Comparison of ENCODE assay signal across 9 mouse cellular contexts in the genomic region with DNA sequence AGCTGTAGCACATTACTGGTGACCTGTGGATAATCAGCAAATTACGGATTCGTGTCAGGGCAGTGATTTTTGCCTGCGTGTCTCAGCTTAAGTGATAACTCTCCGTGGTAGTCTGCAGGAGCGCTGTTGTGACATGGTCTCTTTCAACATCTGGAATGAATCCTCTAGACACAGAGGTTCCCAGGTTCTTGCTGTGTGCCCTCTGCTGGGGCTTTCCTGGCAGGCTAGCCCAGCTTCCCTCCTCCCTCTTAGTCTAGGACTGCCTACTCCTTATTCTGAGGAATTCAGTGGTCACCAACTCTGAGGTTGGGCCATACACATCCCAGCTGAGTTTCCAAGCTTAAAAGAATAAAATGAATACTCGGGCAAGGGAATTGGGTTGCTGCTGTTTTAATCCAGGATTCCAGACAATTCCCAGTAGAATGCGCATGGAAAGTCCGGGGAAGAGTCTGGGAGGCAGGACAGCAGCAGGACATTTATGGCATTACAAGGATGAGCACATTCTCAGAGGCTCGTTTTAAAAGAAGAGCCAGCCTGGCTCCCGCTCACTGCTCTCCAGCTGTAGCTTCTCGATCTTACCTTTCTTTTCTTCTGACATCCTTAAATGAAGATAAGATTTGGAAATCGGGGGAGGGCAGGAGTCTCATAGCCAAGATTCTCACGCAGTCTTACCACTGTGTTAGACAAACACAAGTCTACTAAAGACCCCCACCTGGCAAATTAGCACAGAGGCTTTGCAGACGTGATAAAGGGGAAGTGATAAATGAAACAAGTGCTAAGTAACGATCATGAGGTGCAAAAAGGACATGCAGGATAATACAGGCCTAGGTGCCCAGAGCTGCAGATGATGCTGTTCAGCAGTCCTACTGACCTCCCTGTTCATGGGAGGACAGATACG.
DNase-seq lines count a peak whose midpoint lies in the region; ATAC-seq and TF ChIP-seq lines count a peak whose summit lies in the region.
"Had no signal": no experiment of that assay in that cellular context is flagged by ENCODE, and none has a peak within 500 bp of the region (broad histone marks: within the 10 kb centered on the region; RNA-seq: fewer than 3 reads in every experiment).

No protein-coding gene starts in this region.

- H3K4me3 ChIP-seq in heart, embryonic 13.5 days: no peak overlapping the region
- no peak overlapping the region for H3K4me3 ChIP-seq in CH12.LX (replicated peaks in 1 of 3; ENCODE audit: low read depth in 2 of 3, low read length in 2 of 3, poor library complexity in 1 of 3)
- H3K4me3 ChIP-seq in midbrain, embryonic 15.5 days: no peak overlapping the region
- H3K4me3 ChIP-seq: limb, embryonic 15.5 days had no signal

- dilution Hi-C loops in CH12.LX (cut with MboI; ENCODE audit: extremely low pct_ligation_motif_present, extremely low pct_unique_long_range_greater_than_20kb, low sequenced_read_pairs): no loop called here

- no peak for TF ChIP-seq CTCF in CH12.LX (conservative IDR thresholded peaks at IDR 0.05 in 1 of 2, IDR thresholded peaks at IDR 0.05 in 1 of 2; ENCODE audit: low read depth in 2 of 2, low read length in 2 of 2)

- no peaks in the 10 kb centered on the region for H3K27me3 ChIP-seq in heart, embryonic 13.5 days (replicated peaks)
- no peaks in the 10 kb centered on the region for H3K27me3 ChIP-seq in CH12.LX (replicated peaks)
- no peaks in the 10 kb centered on the region for H3K27me3 ChIP-seq in midbrain, embryonic 15.5 days (replicated peaks)
- H3K27me3 ChIP-seq: limb, embryonic 15.5 days had no signal

- peak overlapping the region; percentile 30; the same call in 1 of the 2 replicates for H3K9ac ChIP-seq in heart, embryonic 13.5 days
- H3K9ac ChIP-seq in CH12.LX (ENCODE audit: insufficient read depth, low read depth): no peak overlapping the region
- no peak overlapping the region for H3K9ac ChIP-seq in midbrain, embryonic 15.5 days
- H3K9ac ChIP-seq: limb, embryonic 15.5 days had no signal

- TF ChIP-seq POLR2A in CH12.LX (IDR thresholded peaks at IDR 0.05; ENCODE audit: low read depth, low read length): no peak

- no peak for DNase-seq in heart, postnatal 4 days
- DNase-seq in CH12.LX (ENCODE audit: extremely low read depth): no peak
- DNase-seq in fibroblast of lung, adult 2 months (ENCODE audit: low read depth): peak; percentile 54
- DNase-seq in adrenal gland, adult 8-10 months: no peak
- DNase-seq in right cerebral cortex, postnatal 14 days: no peak
- DNase-seq: kidney, adult 11 months had no signal

- no peaks in the 10 kb centered on the region for H3K9me3 ChIP-seq in heart, embryonic 13.5 days
- H3K9me3 ChIP-seq in CH12.LX (replicated peaks; ENCODE audit: low read length): no peaks in the 10 kb centered on the region
- H3K9me3 ChIP-seq in midbrain, embryonic 15.5 days: no peaks in the 10 kb centered on the region
- H3K9me3 ChIP-seq: limb, embryonic 15.5 days had no signal

- no peak for TF ChIP-seq RAD21 in CH12.LX (IDR thresholded peaks at IDR 0.05; ENCODE audit: low read depth, low read length)

- H3K27ac ChIP-seq in heart, embryonic 13.5 days (replicated peaks): peak overlapping the region; percentile 37
- H3K27ac ChIP-seq in CH12.LX (ENCODE audit: insufficient read depth, low read depth): peak overlapping the region; percentile 57
- no peak overlapping the region for H3K27ac ChIP-seq in midbrain, embryonic 15.5 days
- H3K27ac ChIP-seq: limb, embryonic 15.5 days had no signal

- ATAC-seq in heart, embryonic 13.5 days (ENCODE audit: extremely low read depth, insufficient number of reproducible peaks, low FRiP score, low TSS enrichment): no peak
- 0 out of 2 replicates have a peak, but pooled peaks have one; percentile 9 for ATAC-seq in midbrain, embryonic 15.5 days (replicated peaks)

- in situ Hi-C loops in CH12.LX (cut with MboI; ENCODE audit: low pct_ligation_motif_present, low pct_unique_long_range_greater_than_20kb, low sequenced_read_pairs): no loop called here

- H3K79me2 ChIP-seq in CH12.LX (replicated peaks; ENCODE audit: control insufficient read depth, extremely low read depth, insufficient read depth, poor library complexity, severe bottlenecking): no peaks in the 10 kb centered on the region; the same call in 1 of the 2 replicates

- no peak overlapping the region for H3K4me2 ChIP-seq in heart, embryonic 13.5 days
- peak overlapping the region; percentile 32; the same call in 1 of the 2 replicates for H3K4me2 ChIP-seq in CH12.LX (ENCODE audit: insufficient read depth, low read depth, poor library complexity, severe bottlenecking)
- no peak overlapping the region for H3K4me2 ChIP-seq in midbrain, embryonic 15.5 days
- H3K4me2 ChIP-seq: limb, embryonic 15.5 days had no signal

- H3K4me1 ChIP-seq in heart, embryonic 13.5 days: peaks cover 73% of the 10 kb centered on the region
- peaks cover 26 to 90% of the 10 kb centered on the region in 2 experiments for H3K4me1 ChIP-seq in CH12.LX (ENCODE audit: control insufficient read depth in 1 of 2, insufficient read depth in 2 of 2)
- H3K4me1 ChIP-seq in midbrain, embryonic 15.5 days: peaks cover 21% of the 10 kb centered on the region

- WGBS in heart, embryonic 13.5 days: 39% methylated on average over 16 of the region's 16 CpGs
- WGBS in midbrain, embryonic 15.5 days: 67% methylated on average over 16 of the region's 16 CpGs

- H3K36me3 ChIP-seq in heart, embryonic 13.5 days: peaks cover 18% of the 10 kb centered on the region
- H3K36me3 ChIP-seq in CH12.LX (replicated peaks in 1 of 2; ENCODE audit: control insufficient read depth in 1 of 2, insufficient read depth in 1 of 2, low read length in 1 of 2): peaks cover 4 to 68% of the 10 kb centered on the region in 2 experiments
- H3K36me3 ChIP-seq in midbrain, embryonic 15.5 days (replicated peaks): no peaks in the 10 kb centered on the region
- H3K36me3 ChIP-seq: limb, embryonic 15.5 days had no signal

- TF ChIP-seq EP300 in CH12.LX (IDR thresholded peaks at IDR 0.05; ENCODE audit: low read length): peak; percentile 45; the same call in 1 of the 2 replicates

TF ChIP-seq in CH12.LX, 34 proteins besides CTCF, POLR2A, EP300 and RAD21:
- TF ChIP-seq SIN3A (IDR thresholded peaks at IDR 0.05; ENCODE audit: low read length) (no peak), MAX (IDR thresholded peaks at IDR 0.05; ENCODE audit: low read length) (no peak), IRF4 (IDR thresholded peaks at IDR 0.05; ENCODE audit: low read depth, low read length) (no peak), HCFC1 (IDR thresholded peaks at IDR 0.05; ENCODE audit: low read depth, low read length) (no peak), MXI1 (IDR thresholded peaks at IDR 0.05; ENCODE audit: low read depth, low read length) (no peak), ZMIZ1 (IDR thresholded peaks at IDR 0.05; ENCODE audit: low read depth, low read length) (no peak), ZKSCAN1 (IDR thresholded peaks at IDR 0.05; ENCODE audit: borderline replicate concordance, low read depth, low read length) (no peak), ETS1 (conservative IDR thresholded peaks at IDR 0.05; ENCODE audit: low read depth, low read length) (no peak), POLR2AphosphoS2 (IDR thresholded peaks at IDR 0.05; ENCODE audit: low read depth, low read length) (no peak), JUN (IDR thresholded peaks at IDR 0.05; ENCODE audit: insufficient read depth, low read depth, low read length) (no peak), RCOR1 (conservative IDR thresholded peaks at IDR 0.05; ENCODE audit: low read depth, low read length) (no peak)
